Mouse (Mus musculus) cerebellum, postnatal 36 days (tissue): ENCODE data around the gene Sspo.
A peak's percentile ranks its signal among the peaks of the same experiment; 100 is the strongest.
"Not testable (repeated sequence)": the region's sequence is repeated elsewhere in the genome, so short reads cannot be mapped to it uniquely, and the experiment has no call there.

ENCODE experiments used
- DNase-seq, 2 experiments: peaks; one replicate each; pipeline ENCODE4 v3.0.0; 2021 to 2022; ENCODE audit warnings: mixed read lengths in 2 of 2

The Sspo gene

DNA sequence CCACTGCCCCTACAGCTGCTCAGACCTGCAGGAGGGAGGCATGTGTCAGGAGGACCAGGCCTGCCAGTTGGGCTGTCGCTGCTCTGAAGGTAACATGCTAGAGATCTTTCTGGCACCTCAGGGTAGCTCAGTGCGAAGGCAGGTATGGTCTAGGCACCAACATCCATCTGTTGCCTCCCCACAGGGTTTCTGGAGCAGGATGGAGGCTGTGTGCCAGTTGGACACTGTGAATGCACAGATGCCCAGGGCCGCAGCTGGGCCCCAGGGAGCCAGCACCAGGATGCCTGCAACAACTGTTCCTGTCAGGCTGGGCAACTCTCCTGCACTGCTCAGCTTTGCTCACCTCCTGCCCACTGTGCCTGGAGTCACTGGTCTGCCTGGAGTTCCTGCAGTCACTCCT lies 41.7 kb downstream of the Sspo start:
- peak; percentile 21 to 23 for DNase-seq

DNA sequence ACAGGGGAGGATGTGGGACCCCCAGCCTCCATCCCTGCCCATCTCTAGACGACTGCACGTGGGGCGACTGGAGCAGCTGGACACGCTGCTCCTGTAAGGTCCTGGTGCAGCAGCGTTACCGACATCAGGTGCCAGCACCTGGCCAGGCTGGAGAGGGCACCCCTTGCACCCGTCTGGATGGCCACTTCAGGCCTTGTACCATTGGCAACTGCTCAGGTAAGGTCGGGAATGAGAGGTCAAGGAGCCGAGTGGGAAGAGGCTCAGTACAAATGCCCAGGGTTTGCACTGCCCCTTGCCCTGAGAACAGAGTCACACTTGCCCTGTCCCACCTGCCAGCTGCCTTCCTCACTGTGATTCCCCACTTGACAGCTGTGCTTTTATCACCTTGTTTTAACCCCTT lies 43.3 kb downstream of the Sspo start:
- no peak for DNase-seq

DNA sequence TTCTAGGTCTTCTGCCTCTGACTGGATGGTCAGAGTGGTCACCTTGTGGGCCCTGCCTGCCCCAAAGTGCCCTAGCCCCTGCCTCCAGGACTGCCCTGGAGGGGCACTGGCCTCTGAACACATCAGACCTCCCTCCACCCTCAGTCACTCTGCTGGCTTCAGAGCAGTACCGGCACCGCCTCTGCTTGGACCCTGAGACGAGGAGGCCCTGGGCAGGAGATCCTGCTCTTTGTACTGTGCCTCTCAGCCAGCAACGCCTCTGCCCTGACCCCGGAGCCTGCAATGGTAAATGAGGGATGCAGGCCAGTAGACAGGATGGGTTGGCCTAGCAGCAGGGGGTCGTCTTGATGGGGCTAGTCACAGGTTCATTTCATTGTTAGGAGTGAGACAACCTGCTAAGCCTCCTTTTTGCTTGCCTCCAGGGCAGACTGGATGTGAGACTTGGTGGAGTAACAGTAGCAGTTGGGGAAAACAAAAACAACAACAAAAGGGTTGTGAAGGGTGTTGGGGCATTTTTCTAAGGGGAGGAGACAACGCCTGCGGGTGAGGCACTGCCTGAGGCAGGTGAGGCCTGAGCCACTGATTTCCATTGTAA lies 45.2 kb downstream of the Sspo start:
- no peak for DNase-seq

DNA sequence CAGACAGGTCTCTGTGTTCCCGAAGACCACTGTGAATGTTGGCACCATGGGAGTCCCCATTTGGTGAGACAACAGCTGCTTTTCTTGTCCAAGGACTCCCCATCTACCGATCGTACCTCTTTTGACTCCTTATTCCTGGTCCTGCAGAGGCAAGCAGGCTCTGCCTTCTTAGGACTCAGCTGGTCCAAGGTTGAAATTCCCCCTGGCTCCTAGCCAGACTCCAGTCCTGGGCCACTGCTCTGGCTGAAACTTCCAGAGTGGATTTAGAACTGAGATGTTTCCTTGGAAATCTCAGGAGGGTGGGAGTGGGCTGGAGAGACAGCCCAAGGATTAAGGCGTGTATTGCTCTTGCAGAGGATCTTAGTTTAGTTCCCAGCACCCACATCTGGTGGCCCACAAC lies 49.5 kb downstream of the Sspo start:
- no peak for DNase-seq

DNA sequence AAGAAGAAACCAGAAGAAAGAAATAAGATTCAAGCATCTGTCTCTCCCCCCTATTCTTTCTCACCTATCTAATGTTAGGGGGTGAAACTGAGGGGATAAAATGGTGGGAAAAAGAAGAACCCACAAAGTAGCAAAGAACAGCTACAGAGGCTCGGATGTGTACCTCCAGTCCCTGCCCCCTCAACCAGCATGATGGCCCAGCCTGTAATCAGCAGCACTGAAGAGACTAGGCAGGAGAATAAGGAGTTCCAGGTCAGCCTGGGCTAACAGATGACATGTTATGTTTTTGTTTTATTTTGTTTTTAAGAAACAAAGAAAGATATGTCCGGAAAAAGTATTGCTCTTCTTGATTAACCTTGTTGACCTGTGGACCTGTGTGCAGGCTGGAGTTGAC lies 55.8 kb downstream of the Sspo start:
- DNase-seq = no peak

DNA sequence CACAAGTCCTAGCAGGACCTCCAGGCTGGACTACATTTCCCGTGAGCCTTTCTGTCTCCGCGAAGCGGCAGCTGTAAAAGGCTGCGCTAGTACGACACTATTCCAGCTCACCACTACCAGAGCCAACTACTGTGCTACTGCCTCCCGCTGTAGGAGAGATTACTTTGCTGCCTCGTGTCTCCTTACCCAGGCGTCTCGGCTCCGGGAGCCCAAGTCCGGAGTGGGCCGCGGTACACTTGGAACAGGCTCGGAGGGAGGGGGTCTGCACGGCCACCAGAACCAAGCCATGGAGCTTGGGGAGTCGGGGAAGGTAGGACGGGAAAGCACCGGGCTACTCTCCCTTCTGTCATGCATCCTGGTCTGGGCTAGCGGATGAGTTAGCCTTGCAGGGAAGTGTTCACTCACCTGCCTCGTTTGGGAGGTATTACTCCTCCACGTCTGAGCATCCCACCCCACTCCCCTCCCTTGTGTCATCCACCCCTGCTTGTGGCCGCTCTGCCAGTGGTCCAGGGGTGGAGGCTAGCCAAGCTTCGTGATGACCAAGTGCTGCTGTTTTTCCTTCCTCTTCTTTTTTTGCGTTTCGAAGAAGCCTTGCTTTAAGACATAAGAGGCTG lies 56.3 kb downstream of the Sspo start:
- DNase-seq = peak; percentile 74 to 76

DNA sequence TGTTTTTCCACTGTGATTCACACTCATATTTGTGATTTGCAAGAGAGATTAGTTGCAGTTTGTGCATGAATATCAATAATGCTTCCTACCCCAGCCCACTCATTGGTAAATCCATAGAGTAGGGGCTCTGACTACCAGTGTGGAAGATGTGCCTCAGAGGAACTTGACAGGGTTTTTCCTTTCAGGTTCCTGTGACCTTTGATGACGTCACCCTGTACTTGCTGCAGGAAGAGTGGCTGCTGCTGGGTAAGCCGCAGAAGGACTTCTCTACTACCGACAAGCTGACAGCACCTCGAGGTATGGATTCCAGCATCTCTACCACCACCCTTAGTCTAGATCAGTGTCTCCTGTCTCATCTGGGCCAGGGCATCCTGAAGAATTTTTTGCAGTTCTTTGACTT lies 60.1 kb downstream of the Sspo start:
- no peak for DNase-seq

DNA sequence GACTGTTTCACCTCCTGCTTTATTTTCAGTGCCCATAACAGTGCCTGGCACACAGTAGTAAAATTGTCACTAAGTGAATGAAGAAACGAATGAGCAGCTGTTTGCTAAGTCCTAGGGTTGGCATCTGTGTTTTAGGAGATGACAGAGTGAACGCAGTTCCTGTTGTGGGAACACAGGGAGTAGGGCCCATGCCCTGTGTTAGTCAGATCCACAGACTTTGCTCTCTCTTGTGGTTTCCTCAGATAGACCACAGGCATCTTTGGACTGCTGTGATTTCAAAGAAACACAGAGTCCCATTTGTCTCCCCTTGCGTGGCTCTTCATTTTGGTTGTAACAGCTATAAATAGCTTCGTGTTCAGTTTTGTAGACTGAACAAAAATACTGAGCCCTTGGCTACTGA lies 62.4 kb downstream of the Sspo start:
- DNase-seq = no peak

DNA sequence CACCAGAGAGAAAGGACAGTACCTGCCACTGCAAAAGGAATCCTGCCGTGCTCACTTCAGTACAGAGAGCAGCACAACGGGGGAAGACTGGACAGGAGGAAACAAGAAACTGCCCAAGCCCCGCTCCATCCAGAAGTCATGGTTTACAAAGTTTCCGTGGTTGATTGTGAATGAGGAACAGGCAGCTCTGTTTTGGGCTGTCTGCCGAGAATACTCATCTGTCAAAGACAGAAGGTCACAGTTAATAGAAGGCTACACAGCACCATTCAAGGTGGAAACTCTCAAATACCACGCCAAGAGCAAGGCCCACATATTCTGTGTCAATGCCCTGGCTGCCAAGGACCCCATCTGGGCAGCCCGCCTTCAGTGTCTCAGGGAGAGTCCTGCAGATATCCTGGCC lies 63.8 kb downstream of the Sspo start:
- DNase-seq = no peak

DNA sequence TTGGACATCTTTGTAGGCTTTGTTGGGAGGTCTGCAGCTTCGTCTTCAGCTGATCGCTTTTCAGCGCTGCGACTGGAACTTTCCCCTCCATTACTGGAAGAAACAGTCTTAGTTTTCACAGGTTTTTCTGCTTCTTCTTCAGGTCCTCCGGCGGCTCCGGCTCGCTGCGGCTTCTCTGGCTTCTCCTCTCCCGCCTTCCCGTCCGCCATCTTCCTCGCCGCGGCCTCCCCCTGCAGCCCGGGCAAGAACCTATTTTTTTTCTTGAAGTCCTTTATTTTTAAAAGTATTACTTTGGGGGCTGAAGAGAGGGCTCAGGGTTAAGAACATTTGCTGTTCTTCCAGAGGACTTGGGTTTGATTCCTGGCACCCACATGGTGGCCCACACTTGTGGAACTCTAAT lies 76.9 kb downstream of the Sspo start:
- DNase-seq = not testable (repeated sequence)

DNA sequence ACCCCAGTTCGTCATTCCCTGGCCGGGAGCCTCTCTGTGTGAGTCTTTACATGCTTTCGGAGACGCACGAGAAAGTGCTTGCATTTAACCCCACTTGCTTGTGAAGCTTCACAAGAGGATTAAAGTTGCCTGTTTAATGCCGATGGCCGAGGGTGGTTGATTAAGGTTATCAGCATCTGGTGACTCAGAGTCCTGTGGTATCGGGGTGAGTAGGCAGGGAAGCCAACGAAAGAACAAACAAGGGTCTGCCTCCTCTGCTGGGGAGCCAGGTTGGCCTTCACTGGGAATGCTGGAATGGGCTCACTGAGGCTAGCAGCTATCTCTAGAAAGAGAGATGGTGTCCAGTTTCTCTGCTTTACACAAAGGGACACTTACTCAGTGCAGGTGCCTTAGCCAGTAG lies 79.9 kb downstream of the Sspo start:
- no peak for DNase-seq

DNA sequence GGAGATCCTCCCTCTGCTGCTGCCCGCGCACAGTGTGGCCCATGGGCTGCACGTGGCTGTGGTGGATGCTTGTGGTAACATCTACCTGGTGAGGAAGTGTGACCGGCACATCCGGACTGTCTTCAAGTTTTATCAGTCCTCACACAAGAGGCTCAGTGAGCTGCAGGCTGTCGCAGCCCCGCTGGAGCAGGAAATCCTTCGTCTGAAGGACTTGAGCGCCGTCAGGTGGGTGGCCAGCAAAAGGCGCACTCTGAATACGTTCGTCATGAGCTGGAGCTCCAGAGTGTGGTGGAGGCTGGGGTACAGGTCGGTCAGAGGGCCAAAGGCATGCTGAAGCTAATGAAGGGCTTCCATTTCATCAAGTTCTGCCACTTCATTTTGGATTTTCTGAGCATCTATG lies 81.2 kb downstream of the Sspo start:
- DNase-seq = no peak

DNA sequence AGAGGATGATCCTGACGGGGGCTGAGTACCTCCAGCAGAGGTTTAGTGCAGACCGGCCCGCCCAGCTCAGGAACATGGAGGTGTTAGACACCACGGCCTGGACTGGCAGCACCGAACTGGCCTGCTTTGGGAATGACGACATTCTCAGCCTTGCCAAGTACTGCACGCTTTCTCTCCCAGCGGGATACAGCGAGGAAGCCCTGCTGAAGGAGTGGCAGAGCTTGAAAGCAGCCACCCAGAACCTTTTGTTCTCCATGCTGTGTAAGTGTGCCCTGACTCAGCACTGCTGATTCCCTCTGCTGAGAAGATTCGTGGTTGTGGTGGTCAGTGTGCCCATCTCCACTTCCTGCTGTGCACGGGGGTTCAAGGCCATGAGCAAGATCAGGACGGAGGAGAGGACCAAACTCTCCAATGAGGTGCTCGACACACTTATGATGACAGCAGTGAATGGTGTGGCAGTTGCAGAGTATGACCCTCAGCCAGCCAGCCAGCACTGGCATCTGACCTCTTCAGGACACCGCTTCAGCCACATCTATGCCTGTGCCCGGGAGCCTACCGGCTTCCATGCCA lies 81.9 kb downstream of the Sspo start:
- DNase-seq = no peak

DNA sequence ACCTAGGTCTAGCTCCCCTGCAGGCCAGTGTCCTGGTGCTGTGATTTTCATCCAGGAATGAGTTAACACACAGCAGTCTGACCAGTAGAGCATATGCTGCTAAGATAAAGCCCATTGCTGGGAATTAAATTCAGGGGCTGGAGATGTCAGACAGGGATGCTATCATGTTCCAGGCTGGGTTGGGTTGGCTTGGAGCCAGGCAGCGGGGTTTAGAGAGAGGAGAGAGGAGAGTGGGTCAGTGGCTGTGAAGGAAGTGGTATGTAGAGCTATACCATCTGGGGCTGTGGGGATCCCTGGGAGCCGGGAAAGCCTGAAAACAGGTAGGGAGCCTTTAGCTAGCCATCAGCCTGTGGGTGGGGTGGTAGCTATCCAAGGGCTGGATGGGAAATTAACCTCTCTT lies 82.8 kb downstream of the Sspo start:
- no peak for DNase-seq

DNA sequence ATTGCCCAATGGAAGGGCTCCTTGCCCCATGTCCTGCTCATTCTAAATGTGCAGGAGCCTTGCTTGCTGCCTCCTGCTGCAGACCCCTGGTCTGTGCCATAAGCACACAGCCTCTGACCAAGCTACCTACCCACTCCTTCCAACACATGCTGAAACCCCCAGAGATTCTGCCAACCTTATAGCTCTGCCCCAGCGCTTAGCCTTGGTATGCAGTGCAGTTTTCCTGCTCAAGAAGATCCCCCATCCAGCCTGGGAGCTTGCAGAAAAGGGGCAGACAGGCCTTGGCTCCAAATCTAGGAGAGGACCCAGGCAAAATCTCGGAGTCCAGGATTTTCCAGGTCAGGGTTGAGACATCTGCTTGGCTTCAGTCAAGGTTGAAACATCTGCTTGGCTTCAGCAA lies 85.4 kb downstream of the Sspo start:
- no peak for DNase-seq

DNA sequence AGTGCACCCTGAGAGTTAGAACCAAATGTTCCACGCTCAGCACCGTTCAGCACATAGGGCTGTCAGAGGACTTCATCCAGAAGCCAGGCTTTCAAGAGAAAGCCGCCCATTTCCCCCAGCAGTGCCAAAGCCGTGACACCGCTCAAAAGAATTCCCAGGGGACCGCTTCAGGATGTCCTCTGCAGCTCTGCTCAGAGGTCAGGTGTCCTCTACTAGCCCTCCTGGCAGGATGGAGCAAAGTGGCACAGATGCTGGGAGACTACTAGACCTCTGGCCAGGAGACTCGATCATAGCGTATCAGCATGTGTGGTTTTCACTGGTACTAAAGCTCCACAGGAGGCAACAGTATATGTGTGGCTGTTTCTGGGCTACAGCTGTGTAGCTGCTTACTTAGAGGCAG lies 86.9 kb downstream of the Sspo start:
- DNase-seq = no peak

DNA sequence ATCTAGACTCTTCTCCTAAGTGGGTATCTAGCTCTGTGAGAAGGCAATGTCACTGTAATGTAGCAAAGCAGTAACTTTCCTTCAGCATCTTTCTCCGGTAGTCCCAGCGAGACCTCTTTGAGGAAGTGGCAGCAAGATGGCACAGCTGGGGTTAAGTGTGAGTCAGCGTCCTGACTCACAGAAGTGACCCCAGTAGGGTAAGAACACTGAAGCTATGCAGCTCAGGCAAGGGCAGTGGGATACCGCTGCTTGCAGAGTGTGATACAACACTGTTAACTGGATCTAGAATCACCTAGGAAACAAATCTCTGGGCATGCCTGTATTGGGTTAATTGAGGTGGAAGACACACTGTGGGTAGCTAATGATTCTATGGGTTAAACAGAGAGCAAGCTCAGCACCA lies 88.1 kb downstream of the Sspo start:
- no peak for DNase-seq

DNA sequence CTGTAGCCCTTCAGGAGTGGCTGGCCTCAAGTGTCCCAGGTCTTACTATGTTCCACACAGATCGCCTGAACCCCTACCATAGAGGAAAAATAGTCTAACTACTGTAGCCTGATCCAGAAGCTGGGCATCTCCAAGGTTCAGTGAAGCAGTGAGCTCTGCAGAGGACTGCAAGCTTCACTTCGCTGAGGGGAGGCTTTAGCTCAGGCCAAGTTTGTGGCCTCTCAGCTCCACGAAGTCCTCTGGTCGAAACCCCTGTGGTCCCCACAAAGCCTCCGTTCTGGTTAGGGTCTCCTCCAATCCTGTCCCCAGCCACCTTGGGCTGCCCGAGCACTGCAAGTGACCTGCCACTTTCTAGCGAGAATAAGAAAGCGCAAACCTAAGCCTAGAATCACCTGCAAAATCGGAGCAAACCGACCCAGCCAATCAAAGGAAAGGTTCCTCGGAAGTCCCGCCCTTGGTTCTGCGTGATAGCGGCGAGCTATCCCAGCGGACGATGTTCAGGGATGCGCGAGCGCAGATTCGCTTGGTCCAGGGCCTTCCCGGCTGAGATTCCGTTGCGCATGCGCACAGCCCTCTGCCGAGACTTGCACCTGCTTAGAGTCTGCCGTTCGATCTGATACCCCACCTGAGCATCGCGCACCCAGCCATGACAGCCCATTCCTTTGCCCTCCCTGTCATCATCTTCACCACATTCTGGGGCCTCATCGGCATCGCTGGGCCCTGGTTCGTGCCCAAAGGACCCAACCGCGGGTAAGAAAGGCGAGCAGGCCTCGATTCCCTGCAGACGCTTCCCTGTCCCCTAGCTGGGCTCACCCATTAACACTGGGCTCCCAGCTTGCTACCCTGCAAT lies 89.3 kb downstream of the Sspo start, which contains the start of gene Atp6v0e2:
Gene Atp6v0e2, plus strand, starts transcription at position 511 of the 850 bp plus-strand sequence.
- DNase-seq = peak; percentile 95 to 96

DNA sequence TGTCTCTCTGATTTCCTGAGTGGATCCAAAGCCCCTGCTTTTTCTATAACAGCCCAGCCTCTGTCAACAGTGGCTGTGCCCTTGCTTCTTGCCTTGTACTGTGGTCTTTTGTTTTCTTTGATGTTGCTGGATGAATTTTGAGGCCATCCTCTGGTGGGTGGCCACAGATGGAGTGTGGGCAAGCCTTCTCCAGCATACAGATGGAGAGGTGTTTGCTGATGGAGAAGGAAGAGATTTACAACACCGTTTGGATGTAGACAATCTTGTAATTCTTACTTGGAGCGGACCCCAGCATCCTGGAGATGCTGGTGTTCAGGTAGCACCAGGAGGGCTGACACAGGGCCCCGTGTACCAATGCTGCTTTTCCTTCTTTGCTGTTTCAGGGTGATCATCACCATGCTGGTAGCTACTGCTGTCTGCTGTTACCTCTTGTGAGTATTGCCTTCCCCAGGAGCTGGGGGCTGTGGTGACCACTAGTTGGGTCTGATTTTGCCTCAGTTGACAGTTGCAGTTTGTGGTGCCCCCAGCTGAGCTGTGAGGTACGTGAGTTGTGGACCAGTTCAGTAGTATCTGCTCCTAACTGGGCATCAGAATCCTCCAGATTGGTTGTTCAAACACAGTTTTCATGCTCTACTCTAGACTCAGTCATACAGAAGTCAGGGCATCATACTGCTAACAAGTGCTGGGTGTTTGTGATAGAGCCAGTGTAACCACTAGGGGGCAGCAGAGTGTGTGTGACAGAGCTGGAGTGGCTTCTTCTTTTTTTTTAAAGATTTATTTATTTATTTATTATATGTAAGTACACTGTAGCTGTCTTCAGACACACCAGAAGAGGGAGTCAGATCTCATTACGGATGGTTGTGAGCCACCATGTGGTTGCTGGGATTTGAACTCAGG lies 91.1 kb downstream of the Sspo start:
- DNase-seq = peak; percentile 77 to 86

DNA sequence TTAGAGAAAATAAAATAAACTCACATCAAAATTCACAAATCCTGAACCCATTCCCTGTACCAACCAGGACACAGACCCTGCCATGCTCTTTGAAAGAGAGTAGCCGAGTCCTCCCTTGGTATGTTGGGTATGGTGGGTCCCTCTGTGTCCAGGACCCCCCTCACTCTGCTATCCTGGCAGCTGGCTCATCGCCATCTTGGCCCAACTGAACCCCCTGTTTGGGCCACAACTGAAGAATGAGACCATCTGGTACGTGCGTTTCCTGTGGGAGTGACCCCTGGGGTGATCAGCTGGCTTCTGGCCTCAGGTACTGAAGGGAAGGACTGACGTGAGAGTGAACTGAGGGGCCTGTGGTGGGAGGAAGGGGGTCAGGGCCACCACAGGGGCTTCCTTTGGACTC lies 91.8 kb downstream of the Sspo start:
- no peak for DNase-seq

DNA sequence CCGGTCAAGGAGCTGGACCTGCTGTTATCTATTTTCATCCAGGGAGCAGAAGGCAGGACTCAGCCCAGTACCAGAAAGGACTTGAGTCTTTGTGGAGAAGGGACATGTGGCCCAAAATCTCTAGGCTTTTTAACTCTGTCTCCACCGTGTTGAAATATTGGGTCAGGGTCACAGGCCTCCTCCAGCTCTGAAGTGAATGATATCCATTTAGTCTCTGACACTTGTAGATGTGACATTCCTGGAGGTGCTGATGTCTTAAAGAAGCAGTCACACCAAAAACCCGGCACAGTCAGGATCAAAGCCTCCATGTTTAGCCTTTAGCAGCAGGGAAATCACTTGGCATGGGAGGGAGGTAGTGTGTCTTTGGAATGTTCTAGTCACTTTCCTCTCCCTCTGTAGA lies 92.7 kb downstream of the Sspo start:
- no peak for DNase-seq

DNA sequence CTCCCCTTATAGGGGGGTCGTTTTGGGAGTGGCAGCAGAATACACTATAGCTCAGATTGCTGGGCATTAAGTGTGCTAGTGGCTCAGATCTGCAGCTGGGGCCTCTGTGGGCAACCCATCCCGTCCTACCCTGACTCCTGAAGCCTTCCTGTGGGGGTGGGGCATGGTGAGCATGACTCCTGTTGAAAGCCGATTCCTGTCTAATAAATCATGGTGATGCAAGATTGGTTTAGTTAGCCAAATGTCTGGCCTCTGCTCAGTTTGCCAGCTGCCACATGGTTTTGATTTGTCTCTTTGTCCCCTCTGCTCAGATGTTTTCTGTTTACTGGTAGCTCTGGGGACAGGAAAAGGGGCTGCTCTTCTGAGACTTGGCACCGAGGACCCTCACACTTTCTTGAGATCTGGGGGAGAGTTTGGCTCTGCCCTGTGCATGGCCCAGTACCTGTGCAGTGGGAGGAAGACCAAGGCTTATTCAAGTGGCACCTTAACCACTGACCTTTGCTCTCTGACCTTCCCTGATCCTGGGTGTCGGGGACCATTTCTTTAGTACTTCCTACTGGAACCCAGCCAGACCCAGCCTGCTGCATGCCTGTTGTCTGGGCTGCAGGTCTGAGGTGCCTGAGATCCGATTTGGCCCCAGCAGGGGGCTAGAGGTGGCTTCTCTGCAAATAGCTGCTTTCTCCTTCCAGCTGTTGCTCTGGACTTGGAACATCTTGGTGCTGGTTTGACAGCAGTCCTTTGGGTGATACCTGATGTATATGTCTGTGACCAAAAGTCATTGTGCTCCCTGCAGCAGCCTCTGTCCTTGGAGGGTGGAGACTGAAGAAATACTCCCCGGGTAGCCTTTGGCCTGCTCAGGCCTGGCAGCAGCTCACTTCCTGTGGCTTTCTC lies 93.8 kb downstream of the Sspo start:
- no peak for DNase-seq
